Mouse (Mus musculus) stomach, postnatal 0 days (tissue): ENCODE data around the gene Myo10. TPM values are rescaled to one million over a fixed set of nuclear protein-coding genes. Genes with fewer than 3 reads are reported as not detected.

Experiments used
- ATAC-seq: fragments of 200-750 bp; cut with Nextera tagmentation; 2 replicates; pipeline ENCODE4 v1.8.0; 2017; ENCODE audit not compliant: low FRiP score, low TSS enrichment
- DNase-seq: peaks from one replicate; pipeline ENCODE4 v3.0.0-alpha.2; 2016; ENCODE audit warnings: low spot score
- H3K27ac ChIP-seq: fragments of 300-500 bp; sonication (generic); replicated peaks from 2 replicates; pipeline ENCODE4 v1.5.1; 2014; ENCODE audit warnings: mild to moderate bottlenecking, control low read depth
- H3K27me3 ChIP-seq: fragments of 300-500 bp; sonication (generic); 2 replicates; pipeline ENCODE4 v1.6.1; 2014; ENCODE audit warnings: low read length; ENCODE audit not compliant: control insufficient read depth, insufficient read depth
- H3K36me3 ChIP-seq: fragments of 300-500 bp; sonication (generic); 2 replicates; pipeline ENCODE4 v1.6.1; 2014; ENCODE audit warnings: low read length, mixed read lengths; ENCODE audit not compliant: control insufficient read depth, insufficient read depth
- H3K4me1 ChIP-seq: fragments of 300-500 bp; sonication (generic); replicated peaks from 2 replicates; pipeline ENCODE4 v1.6.1; 2014; ENCODE audit warnings: antibody characterized with exemption; ENCODE audit not compliant: control insufficient read depth, insufficient read depth
- H3K4me2 ChIP-seq: fragments of 300-500 bp; sonication (generic); replicated peaks from 2 replicates; pipeline ENCODE4 v1.6.1; 2014; ENCODE audit warnings: low read depth, mild to moderate bottlenecking, control low read depth, moderate library complexity
- H3K4me3 ChIP-seq: fragments of 300-500 bp; sonication (generic); 2 replicates; pipeline ENCODE4 v1.5.1; 2014; ENCODE audit warnings: low read depth, low read length, control low read depth
- H3K9ac ChIP-seq: fragments of 300-500 bp; sonication (generic); 2 replicates; pipeline ENCODE4 v1.6.1; 2014; ENCODE audit warnings: mild to moderate bottlenecking, low read length, control low read depth, mixed read lengths
- H3K9me3 ChIP-seq: fragments of 300-500 bp; sonication (generic); 2 replicates; pipeline ENCODE4 v1.6.1; 2016; ENCODE audit warnings: low read length; ENCODE audit not compliant: control insufficient read depth
- CTCF ChIP-seq: IDR thresholded peaks from 2 replicates; pipeline ENCODE4 v1.5.1; 2016; ENCODE audit warnings: antibody characterized with exemption, low read depth, mild to moderate bottlenecking, moderate library complexity
- EP300 ChIP-seq: optimal IDR thresholded peaks from 2 replicates; pipeline ENCODE3; 2016; ENCODE audit warnings: antibody characterized with exemption
- WGBS: fragments of 180-500 bp; shearing (Covaris S2); extraction: QIAGEN DNeasy Blood & Tissue Kit; methylation state at CpG from one replicate; pipeline ENCODE4 v1.1.7; 2014; 5-methylcytosine and 5-hydroxymethylcytosine counted together
- polyA plus RNA-seq: library from polyadenylated mRNA; unstranded; fragments of >200 nt; fragmentation: Nextera tagmentation; extraction: Ambion mirVana; gene quantifications from 2 replicates; pipeline ENCODE4 v1.2.1, GENCODE M21; 2015

The Myo10 gene
- polyA plus RNA-seq, 1 experiment from 2014 or later = 15.8 TPM

DNA sequence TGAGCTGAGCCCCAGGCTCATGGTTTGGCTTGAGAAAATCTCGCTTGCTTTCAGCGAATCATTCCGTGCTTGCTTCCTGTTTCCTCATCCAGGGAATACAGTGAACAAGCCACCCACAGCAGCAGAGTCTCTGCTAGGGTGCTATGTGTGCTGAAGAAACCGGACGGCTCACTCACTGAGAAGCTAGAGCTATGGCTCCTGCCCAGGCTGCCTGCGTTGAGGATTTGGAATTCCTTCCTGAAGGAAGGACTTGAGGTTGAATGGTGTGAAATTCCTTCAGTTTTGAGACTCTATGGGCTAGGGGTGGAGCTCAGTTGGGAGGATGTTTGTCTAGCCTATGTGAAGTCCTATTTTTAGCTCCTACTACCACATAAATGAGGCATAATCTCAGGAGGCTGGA lies 145.5 kb downstream of the Myo10 start:
- no peaks in the 10 kb centered on the region for H3K36me3 ChIP-seq
- 0 out of 2 replicates have a peak overlapping the region, but pooled peaks have one; percentile 1 for H3K9ac ChIP-seq
- ATAC-seq (peak; percentile 58), DNase-seq (peak; percentile 42)
- 28% methylated on average over 6 of the region's 6 CpGs for WGBS
- H3K9me3 ChIP-seq = no peaks in the 10 kb centered on the region
- H3K4me2 ChIP-seq = no peak overlapping the region
- no peak for TF ChIP-seq EP300
- TF ChIP-seq CTCF = no peak
- no peaks in the 10 kb centered on the region for H3K27me3 ChIP-seq
- no peak overlapping the region for H3K4me3 ChIP-seq
- H3K4me1 ChIP-seq = peaks cover 3% of the 10 kb centered on the region; the same call in 1 of the 2 replicates
- peak overlapping the region; percentile 37 for H3K27ac ChIP-seq

DNA sequence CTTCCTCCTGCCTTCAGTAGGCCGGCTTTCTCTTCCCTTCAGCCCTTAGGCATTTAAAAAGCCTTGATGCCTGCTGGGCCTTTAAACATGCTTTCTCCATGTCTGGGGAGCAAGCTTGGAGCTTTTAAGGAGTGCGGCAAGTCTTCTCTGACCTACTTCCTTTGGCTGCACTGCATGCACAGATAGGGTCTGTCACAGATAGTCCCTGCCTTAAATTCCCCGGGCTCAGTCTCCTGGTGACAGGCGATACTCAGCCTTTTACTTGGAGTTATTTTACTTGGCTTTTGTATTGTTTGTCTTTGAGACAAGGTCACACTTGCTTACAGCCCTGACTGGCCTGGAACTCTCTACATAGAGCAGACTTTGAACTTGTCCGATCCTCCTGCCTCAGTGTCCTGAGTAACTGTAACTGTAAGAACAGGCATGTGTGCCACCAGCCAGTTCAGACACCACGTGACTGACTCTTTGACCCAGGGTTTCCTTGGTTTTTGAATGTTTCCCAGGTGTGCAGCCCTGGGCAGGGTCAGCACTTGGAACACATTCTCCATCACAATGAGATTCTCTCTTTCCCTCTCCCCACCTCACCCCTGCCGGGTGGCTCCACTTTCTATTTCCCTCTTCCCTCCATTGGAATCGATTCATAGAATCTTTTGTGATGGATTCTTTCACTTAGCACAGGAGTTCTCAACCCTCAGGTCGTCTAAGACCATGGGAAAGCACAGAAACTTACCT lies 147.4 kb downstream of the Myo10 start:
- WGBS = 70% methylated on average over 9 of the region's 9 CpGs
- no peak for DNase-seq

DNA sequence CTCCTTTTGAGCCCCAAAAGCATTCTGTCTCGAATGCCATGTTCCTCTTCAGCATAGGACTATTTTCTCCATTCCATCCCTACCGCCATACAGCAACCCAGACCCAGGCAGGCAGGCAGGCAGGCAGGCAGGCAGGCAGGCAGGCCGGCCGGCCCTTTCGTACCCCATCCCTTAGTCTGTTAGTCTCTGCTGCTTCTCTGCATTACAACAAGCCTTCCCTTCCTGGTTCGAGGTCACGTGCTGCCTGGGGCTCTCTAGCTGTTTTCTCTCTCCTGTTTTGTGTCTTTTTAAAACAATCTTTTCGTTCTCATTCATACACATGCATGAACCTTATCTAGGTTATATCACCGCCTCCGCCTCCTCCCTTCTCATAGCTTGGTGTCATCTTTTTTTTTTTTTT lies 149.5 kb downstream of the Myo10 start:
- H3K27me3 ChIP-seq = no peaks in the 10 kb centered on the region
- H3K4me1 ChIP-seq = no peaks in the 10 kb centered on the region; the same call in 1 of the 2 replicates
- ATAC-seq = no peak
- no peak for DNase-seq
- no peaks in the 10 kb centered on the region for H3K9me3 ChIP-seq
- WGBS = 94% methylated on average over 10 of the region's 10 CpGs
- no peak overlapping the region for H3K9ac ChIP-seq
- H3K4me2 ChIP-seq = no peak overlapping the region
- no peak overlapping the region for H3K27ac ChIP-seq
- TF ChIP-seq EP300 (no peak), CTCF (no peak)
- no peaks in the 10 kb centered on the region for H3K36me3 ChIP-seq
- no peak overlapping the region for H3K4me3 ChIP-seq

More for the DNA sequence above, 147.4 kb downstream of the Myo10 start:
- Histone ChIP-seq H3K4me3 (no peak overlapping the region), H3K27ac (no peak overlapping the region), H3K4me1 (peaks cover 3% of the 10 kb centered on the region; the same call in 1 of the 2 replicates), H3K4me2 (no peak overlapping the region), H3K27me3 (no peaks in the 10 kb centered on the region), H3K9me3 (no peaks in the 10 kb centered on the region), H3K9ac (no peak overlapping the region), H3K36me3 (no peaks in the 10 kb centered on the region)
- no peak for ATAC-seq
- TF ChIP-seq CTCF (no peak), EP300 (no peak)

DNA sequence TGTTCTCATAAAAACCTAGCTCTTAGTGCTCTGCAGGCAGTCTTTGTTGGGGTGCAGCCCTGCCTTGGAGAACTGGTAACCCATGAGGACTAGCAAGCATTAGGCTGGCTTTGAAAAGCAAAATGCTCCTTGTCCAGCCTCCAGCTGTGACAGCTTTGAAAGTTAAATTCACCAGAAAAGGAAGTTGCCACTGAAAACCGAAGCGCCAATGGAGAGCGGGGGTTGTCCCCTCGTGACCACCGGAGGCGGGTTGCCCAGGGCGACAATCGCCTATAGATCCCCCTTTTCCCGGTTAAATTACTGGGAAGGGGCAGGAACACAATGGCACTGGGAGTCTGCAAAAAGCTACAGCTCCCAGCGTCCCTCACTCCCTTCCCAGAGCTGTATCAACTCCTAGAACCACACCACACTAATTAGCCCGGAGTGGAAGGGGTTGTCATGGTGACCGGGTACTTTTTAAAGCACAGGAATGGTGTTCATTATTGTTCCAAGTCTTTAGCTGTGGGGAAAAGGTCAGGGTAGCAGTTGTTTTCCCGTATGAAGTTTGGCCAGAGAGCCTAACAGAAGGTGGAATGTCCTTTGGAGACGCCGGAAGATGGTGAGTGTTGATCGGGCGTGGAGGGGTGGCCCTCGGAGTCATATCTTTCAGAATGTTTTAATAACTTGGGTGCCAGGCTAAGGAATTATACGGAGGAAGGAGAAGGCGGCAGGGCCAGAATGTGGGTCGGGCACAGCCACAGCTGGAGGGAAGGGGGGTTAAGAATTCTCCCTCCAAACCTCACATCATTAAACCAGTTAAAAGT lies 151.6 kb downstream of the Myo10 start:
- peak; percentile 40 for ATAC-seq
- 7% methylated on average over 21 of the region's 21 CpGs for WGBS
- Histone ChIP-seq H3K36me3 (no peaks in the 10 kb centered on the region), H3K9me3 (no peaks in the 10 kb centered on the region), H3K27me3 (no peaks in the 10 kb centered on the region), H3K27ac (peak overlapping the region; percentile 61), H3K9ac (0 out of 2 replicates have a peak overlapping the region, but pooled peaks have one; percentile 9), H3K4me2 (peak overlapping the region; percentile 59), H3K4me1 (no peaks in the 10 kb centered on the region), H3K4me3 (peak overlapping the region; percentile 28)
- peak; percentile 40 for DNase-seq
- TF ChIP-seq EP300 (no peak), CTCF (no peak)

DNA sequence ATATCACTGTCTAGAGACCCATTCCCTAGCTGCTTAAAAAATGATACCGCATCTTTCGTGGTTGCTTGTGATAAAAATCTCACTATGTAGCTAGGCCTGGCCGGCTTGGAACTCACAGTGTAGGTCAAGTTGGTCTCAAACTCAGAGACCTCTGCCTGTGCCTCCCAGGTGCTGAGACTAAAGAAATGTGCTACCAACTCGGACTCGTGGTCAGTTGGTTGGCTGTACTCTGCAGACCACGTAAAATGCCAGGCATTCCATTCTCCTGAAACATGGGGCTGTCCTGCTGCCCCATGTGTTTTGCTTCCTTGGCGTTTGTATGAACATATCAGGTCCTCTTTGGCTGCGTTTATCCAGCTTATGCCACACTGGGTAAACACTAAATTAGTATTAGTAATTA lies 156.6 kb downstream of the Myo10 start:
- ATAC-seq = no peak
- no peak for DNase-seq
- Histone ChIP-seq H3K36me3 (peaks cover 28% of the 10 kb centered on the region), H3K4me2 (no peak overlapping the region), H3K9me3 (no peaks in the 10 kb centered on the region), H3K9ac (no peak overlapping the region), H3K4me3 (no peak overlapping the region), H3K27ac (no peak overlapping the region), H3K4me1 (no peaks in the 10 kb centered on the region), H3K27me3 (no peaks in the 10 kb centered on the region)
- TF ChIP-seq EP300 (no peak), CTCF (no peak)
- 68% methylated on average over 8 of the region's 8 CpGs for WGBS
